Mouse (Mus musculus): ENCODE results near the gene Pex26. TPM values are rescaled to one million over a fixed set of nuclear protein-coding genes. Genes with fewer than 3 reads are reported as not detected.

Pex26 gene
- 2.8 and 3.6 TPM in 2 replicates for polyA plus RNA-seq (2012; rRNA removed)

GRCm38 (mm10) chr6:121183414-121184173, at the start of gene Pex26:
Gene Pex26 (plus strand): TSS chr6:121183667.

GRCm38 (mm10) chr6:121210149-121210925, 26.9 kb downstream of the Pex26 start, which contains the start of gene Tuba8:
Gene Tuba8 (plus strand): TSS chr6:121210696.

GRCm38 (mm10) chr6:121245127-121246036, 61.9 kb downstream of the Pex26 start, which contains the start of gene Usp18:
Gene Usp18 (plus strand): TSS chr6:121245906.

Other genes starting within 250 kb of the Pex26 start
- gene Mical3, start 52.7 kb upstream of the Pex26 start, polyA plus RNA-seq (2012; rRNA removed) = 7.9 and 8.8 TPM in 2 replicates
- gene Tuba8, start 27.0 kb downstream of the Pex26 start, polyA plus RNA-seq (2012; rRNA removed) = 0.92 and 1.3 TPM in 2 replicates
- gene Usp18, start 62.2 kb downstream of the Pex26 start, polyA plus RNA-seq (2012; rRNA removed) = 4.2 and 5.9 TPM in 2 replicates
- gene Slc6a13, start 116.6 kb downstream of the Pex26 start, polyA plus RNA-seq (2012; rRNA removed) = 14.2 and 15.8 TPM in 2 replicates
- gene Slc6a12, start 159.4 kb downstream of the Pex26 start, polyA plus RNA-seq (2012; rRNA removed) = 1.4 and 1.8 TPM in 2 replicates

Data from liver, embryonic 14 days (tissue).